Mouse (Mus musculus) intestine, embryonic 15.5 days (tissue): ENCODE data around the gene Arhgap11a. TPM values are rescaled to one million over a fixed set of nuclear protein-coding genes. Genes with fewer than 3 reads are reported as not detected.

Experiments
- polyA plus RNA-seq: library from polyadenylated mRNA; unstranded; fragments of >200 nt; fragmentation: Nextera tagmentation; extraction: Ambion mirVana; gene quantifications from 2 replicates; pipeline ENCODE4 v1.2.1, GENCODE M21; 2015

Arhgap11a gene
- polyA plus RNA-seq, 1 experiment from 2014 or later = 24.2 TPM

Other genes starting within 250 kb of the Arhgap11a start
- gene Grem1, start 90.0 kb downstream of the Arhgap11a start, polyA plus RNA-seq = 8.1 and 9.0 TPM in 2 replicates
- 13.3 and 13.6 TPM in 2 replicates for gene Scg5, start 19.5 kb downstream of the Arhgap11a start, polyA plus RNA-seq
- gene Gjd2, start 165.0 kb upstream of the Arhgap11a start, polyA plus RNA-seq = 0.71 and 0.80 TPM in 2 replicates
- 33.5 and 40.1 TPM in 2 replicates for gene Actc1, start 204.9 kb upstream of the Arhgap11a start, polyA plus RNA-seq